Mouse (Mus musculus): ENCODE results near the gene Cebpb. TPM values are rescaled to one million over a fixed set of nuclear protein-coding genes. Genes with fewer than 3 reads are reported as not detected.
"Not testable (repeated sequence)": the region's sequence is repeated elsewhere in the genome, so short reads cannot be mapped to it uniquely, and the experiment has no call there.

Cebpb gene
- total and polyA plus RNA-seq, 3 experiments: 9.9 to 10.7 TPM; not detected in 1

DNA sequence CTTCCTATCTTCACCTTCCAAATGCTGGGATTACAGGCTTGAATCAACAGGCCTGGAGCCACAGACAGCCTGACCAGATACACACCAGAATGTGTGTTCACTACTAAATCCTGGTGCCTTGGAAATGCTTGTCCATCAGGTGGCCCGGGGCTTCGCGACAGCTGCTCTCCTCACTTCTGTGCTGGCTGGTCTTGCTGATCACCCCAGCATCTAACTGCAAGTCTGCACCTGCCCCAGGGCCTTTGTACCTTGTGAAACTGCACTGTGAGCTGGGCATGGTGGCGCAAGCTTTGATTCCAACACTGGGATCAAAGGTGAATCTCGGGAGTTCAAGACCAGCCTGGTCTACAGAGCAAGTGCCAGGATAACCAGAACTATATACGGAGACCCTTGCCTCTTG lies 46.6 kb upstream of the Cebpb start:
- no peak for DNase-seq (ENCODE audit: low read depth, low spot score)
- H3K27ac ChIP-seq (ENCODE audit: control insufficient read depth, low read depth, low read length): no peak overlapping the region
- H3K4me1 ChIP-seq (ENCODE audit: control insufficient read depth in 1 of 2, insufficient read depth in 2 of 2, low read length in 2 of 2): no peaks in the 10 kb centered on the region

DNA sequence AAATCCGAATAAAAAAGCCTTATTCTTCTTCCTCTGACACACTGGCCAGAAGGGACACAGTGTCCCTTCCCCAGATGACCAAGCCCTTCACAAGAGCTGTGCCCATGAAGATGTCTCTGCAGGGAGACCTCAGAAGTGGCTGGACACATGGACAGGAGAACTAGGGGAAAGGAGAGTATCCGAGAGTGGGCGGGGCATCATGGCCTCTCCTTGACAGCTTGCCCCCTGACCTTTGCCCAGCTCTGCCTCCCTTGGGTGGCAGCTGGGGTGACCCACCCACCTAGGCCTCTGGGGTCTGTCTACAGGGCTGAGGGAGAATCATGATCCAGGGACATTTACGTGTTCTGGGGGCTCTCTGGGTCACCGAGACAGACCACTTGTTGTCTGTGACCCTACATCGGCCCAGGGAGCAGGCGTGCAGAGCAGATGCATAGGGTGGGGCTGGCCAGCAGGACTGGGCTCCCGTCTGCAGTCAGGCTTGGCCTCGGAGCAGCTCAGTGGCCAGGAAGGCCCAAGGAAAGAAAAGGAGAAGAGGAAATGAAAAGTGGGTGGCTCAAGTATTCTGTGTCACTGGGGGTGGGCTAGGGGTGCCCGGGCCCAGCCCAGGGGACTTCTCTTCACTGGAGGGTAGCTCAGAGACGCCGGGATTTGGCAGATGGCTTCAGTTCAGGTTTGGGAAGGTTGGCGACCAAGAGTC lies 45.2 kb upstream of the Cebpb start:
- not testable (repeated sequence) for H3K4me1 ChIP-seq (ENCODE audit: control insufficient read depth in 1 of 2, insufficient read depth in 2 of 2, low read length in 2 of 2); H3K9ac ChIP-seq (ENCODE audit: control insufficient read depth, low read depth, low read length, poor library complexity, severe bottlenecking); H3K36me3 ChIP-seq (ENCODE audit: control insufficient read depth in 1 of 2, insufficient read depth in 2 of 2, low read length in 2 of 2); H3K27ac ChIP-seq (ENCODE audit: control insufficient read depth, low read depth, low read length); H3K27me3 ChIP-seq (ENCODE audit: control insufficient read depth in 1 of 2, insufficient read depth in 2 of 2, low read length in 2 of 2); H3K79me2 ChIP-seq (ENCODE audit: control insufficient read depth, insufficient read depth, low read length, poor library complexity); DNase-seq (ENCODE audit: low read depth, low spot score); H3K9me3 ChIP-seq (replicated peaks; ENCODE audit: insufficient read depth, low read length); H3K4me3 ChIP-seq (ENCODE audit: control insufficient read depth in 1 of 2, insufficient read depth in 1 of 2, low read depth in 2 of 2, low read length in 2 of 2)

More for the DNA sequence above, 46.6 kb upstream of the Cebpb start:
- Histone ChIP-seq H3K4me3 (ENCODE audit: control insufficient read depth in 1 of 2, insufficient read depth in 1 of 2, low read depth in 2 of 2, low read length in 2 of 2) (no peak overlapping the region), H3K9ac (ENCODE audit: control insufficient read depth, low read depth, low read length, poor library complexity, severe bottlenecking) (no peak overlapping the region), H3K27me3 (ENCODE audit: control insufficient read depth in 1 of 2, insufficient read depth in 2 of 2, low read length in 2 of 2) (no peaks in the 10 kb centered on the region), H3K79me2 (ENCODE audit: control insufficient read depth, insufficient read depth, low read length, poor library complexity) (no peaks in the 10 kb centered on the region), H3K36me3 (ENCODE audit: control insufficient read depth in 1 of 2, insufficient read depth in 2 of 2, low read length in 2 of 2) (no peaks in the 10 kb centered on the region), H3K9me3 (replicated peaks; ENCODE audit: insufficient read depth, low read length) (no peaks in the 10 kb centered on the region)
- TF ChIP-seq EP300 (IDR thresholded peaks at IDR 0.05; ENCODE audit: low read depth in 1 of 2, low read length in 2 of 2): no peak
- no peak for TF ChIP-seq POLR2AphosphoS5 (IDR thresholded peaks at IDR 0.05; ENCODE audit: borderline replicate concordance, low read depth, low read length)
- TF ChIP-seq MXI1 (IDR thresholded peaks at IDR 0.05; ENCODE audit: low read depth, low read length): no peak
- TF ChIP-seq TAL1 (IDR thresholded peaks at IDR 0.05; ENCODE audit: low read length): no peak
- no peak for TF ChIP-seq SMC3 (IDR thresholded peaks at IDR 0.05; ENCODE audit: low read depth, low read length)

DNA sequence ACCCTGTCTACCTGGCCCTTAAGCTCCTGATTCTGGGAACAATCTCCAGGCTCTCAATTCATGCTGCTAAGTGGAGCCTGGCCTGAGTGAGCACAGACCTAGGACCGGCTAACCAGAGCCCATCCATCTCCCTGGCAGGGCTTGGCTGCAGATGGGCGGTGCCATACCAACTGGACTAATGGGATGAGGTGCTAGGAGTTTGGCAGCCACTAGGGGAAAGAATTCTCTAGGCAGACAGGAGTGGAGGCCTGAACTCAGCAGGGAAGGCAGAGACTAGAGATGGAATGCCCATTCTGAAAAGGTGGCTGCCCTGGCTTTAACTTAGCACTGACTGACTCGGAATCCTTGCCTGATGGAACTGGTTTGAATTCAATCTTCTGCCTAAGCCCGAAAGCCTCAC lies 42.3 kb upstream of the Cebpb start:
- no peak for DNase-seq (ENCODE audit: low read depth, low spot score)
- Histone ChIP-seq H3K27ac (ENCODE audit: control insufficient read depth, low read depth, low read length) (no peak overlapping the region), H3K4me3 (ENCODE audit: control insufficient read depth in 1 of 2, insufficient read depth in 1 of 2, low read depth in 2 of 2, low read length in 2 of 2) (no peak overlapping the region), H3K9me3 (replicated peaks; ENCODE audit: insufficient read depth, low read length) (no peaks in the 10 kb centered on the region), H3K9ac (ENCODE audit: control insufficient read depth, low read depth, low read length, poor library complexity, severe bottlenecking) (no peak overlapping the region), H3K36me3 (ENCODE audit: control insufficient read depth in 1 of 2, insufficient read depth in 2 of 2, low read length in 2 of 2) (no peaks in the 10 kb centered on the region), H3K27me3 (ENCODE audit: control insufficient read depth in 1 of 2, insufficient read depth in 2 of 2, low read length in 2 of 2) (no peaks in the 10 kb centered on the region), H3K4me1 (ENCODE audit: control insufficient read depth in 1 of 2, insufficient read depth in 2 of 2, low read length in 2 of 2) (no peaks in the 10 kb centered on the region), H3K79me2 (ENCODE audit: control insufficient read depth, insufficient read depth, low read length, poor library complexity) (no peaks in the 10 kb centered on the region)
- TF ChIP-seq RAD21 (IDR thresholded peaks at IDR 0.05; ENCODE audit: low read depth, low read length): no peak
- TF ChIP-seq USF2 (IDR thresholded peaks at IDR 0.05; ENCODE audit: borderline replicate concordance in 1 of 2, insufficient read depth in 1 of 2, low read depth in 1 of 2, low read length in 2 of 2): no peak
- TF ChIP-seq ZKSCAN1 (IDR thresholded peaks at IDR 0.05; ENCODE audit: low read depth, low read length): no peak
- no peak for TF ChIP-seq MAX (IDR thresholded peaks at IDR 0.05; ENCODE audit: low read length)
- TF ChIP-seq JUND (IDR thresholded peaks at IDR 0.05; ENCODE audit: low read depth, low read length): no peak
- TF ChIP-seq ETS1 (IDR thresholded peaks at IDR 0.05; ENCODE audit: low read depth, low read length): no peak
- TF ChIP-seq ZMIZ1 (IDR thresholded peaks at IDR 0.05; ENCODE audit: low read depth, low read length): no peak
- TF ChIP-seq MYC (IDR thresholded peaks at IDR 0.05; ENCODE audit: low read depth, low read length): no peak
- no peak for TF ChIP-seq CTCF (IDR thresholded peaks at IDR 0.05 in 2 of 3, conservative IDR thresholded peaks at IDR 0.05 in 1 of 3; ENCODE audit: control insufficient read depth in 1 of 3, insufficient read depth in 1 of 3, low read depth in 2 of 3, low read length in 3 of 3, poor library complexity in 1 of 3, severe bottlenecking in 1 of 3)
- TF ChIP-seq POLR2AphosphoS2 (IDR thresholded peaks at IDR 0.05; ENCODE audit: low read length): no peak
- TF ChIP-seq ELF1 (IDR thresholded peaks at IDR 0.05; ENCODE audit: low read depth, low read length): no peak
- TF ChIP-seq TCF12 (IDR thresholded peaks at IDR 0.05; ENCODE audit: low read depth, low read length): no peak

Measured in MEL (cell line).